Mouse (Mus musculus) thymus, postnatal 4 days (tissue): ENCODE measurements around the gene Sox6.

Source experiments
- DNase-seq: peaks from one replicate; pipeline ENCODE4 v3.0.0; 2021

The Sox6 gene

GRCm38 (mm10) chr7:115984076-115984475 is 54.5 kb downstream of the Sox6 start:
- DNase-seq = no peak

- DNase-seq = no peak
Measured at GRCm38 (mm10) chr7:115979813-115980512, 58.6 kb downstream of the Sox6 start.

- no peak for DNase-seq
Measured at GRCm38 (mm10) chr7:115974518-115974917, 64.1 kb downstream of the Sox6 start.

- DNase-seq = no peak
Measured at GRCm38 (mm10) chr7:115967186-115967585, 71.4 kb downstream of the Sox6 start.

GRCm38 (mm10) chr7:115966181-115966580 is 72.4 kb downstream of the Sox6 start:
- DNase-seq = no peak

GRCm38 (mm10) chr7:115953046-115953445 is 85.5 kb downstream of the Sox6 start:
- no peak for DNase-seq

- no peak for DNase-seq
Measured at GRCm38 (mm10) chr7:115952235-115952634, 86.4 kb downstream of the Sox6 start.

GRCm38 (mm10) chr7:115951689-115952088 is 86.9 kb downstream of the Sox6 start:
- no peak for DNase-seq

GRCm38 (mm10) chr7:115947916-115948315 is 90.7 kb downstream of the Sox6 start:
- DNase-seq = no peak

- DNase-seq = no peak
Measured at GRCm38 (mm10) chr7:115946559-115946958, 92.0 kb downstream of the Sox6 start.

- DNase-seq = no peak
Measured at GRCm38 (mm10) chr7:115945516-115945915, 93.1 kb downstream of the Sox6 start.

GRCm38 (mm10) chr7:115944250-115944649 is 94.3 kb downstream of the Sox6 start:
- DNase-seq = no peak

GRCm38 (mm10) chr7:115941766-115942165 is 96.8 kb downstream of the Sox6 start:
- no peak for DNase-seq

- no peak for DNase-seq
Measured at GRCm38 (mm10) chr7:115939292-115939691, 99.3 kb downstream of the Sox6 start.

- no peak for DNase-seq
Measured at GRCm38 (mm10) chr7:115936908-115937307, 101.7 kb downstream of the Sox6 start.

- DNase-seq = no peak
Measured at GRCm38 (mm10) chr7:115915338-115915737, 123.3 kb downstream of the Sox6 start.

GRCm38 (mm10) chr7:115910313-115910712 is 128.3 kb downstream of the Sox6 start:
- no peak for DNase-seq

GRCm38 (mm10) chr7:115904798-115905207 is 133.8 kb downstream of the Sox6 start:
- no peak for DNase-seq

- DNase-seq = no peak
Measured at GRCm38 (mm10) chr7:115903931-115904797, 134.4 kb downstream of the Sox6 start.

GRCm38 (mm10) chr7:115903368-115903767 is 135.2 kb downstream of the Sox6 start:
- no peak for DNase-seq

- no peak for DNase-seq
Measured at GRCm38 (mm10) chr7:115895831-115896230, 142.8 kb downstream of the Sox6 start.

GRCm38 (mm10) chr7:115895028-115895671 is 143.4 kb downstream of the Sox6 start:
- DNase-seq = no peak

GRCm38 (mm10) chr7:115891482-115891881 is 147.1 kb downstream of the Sox6 start:
- no peak for DNase-seq

- no peak for DNase-seq
Measured at GRCm38 (mm10) chr7:115889926-115890325, 148.7 kb downstream of the Sox6 start.
